Comparison of ENCODE assay signal across 10 mouse cellular contexts in the genomic region with DNA sequence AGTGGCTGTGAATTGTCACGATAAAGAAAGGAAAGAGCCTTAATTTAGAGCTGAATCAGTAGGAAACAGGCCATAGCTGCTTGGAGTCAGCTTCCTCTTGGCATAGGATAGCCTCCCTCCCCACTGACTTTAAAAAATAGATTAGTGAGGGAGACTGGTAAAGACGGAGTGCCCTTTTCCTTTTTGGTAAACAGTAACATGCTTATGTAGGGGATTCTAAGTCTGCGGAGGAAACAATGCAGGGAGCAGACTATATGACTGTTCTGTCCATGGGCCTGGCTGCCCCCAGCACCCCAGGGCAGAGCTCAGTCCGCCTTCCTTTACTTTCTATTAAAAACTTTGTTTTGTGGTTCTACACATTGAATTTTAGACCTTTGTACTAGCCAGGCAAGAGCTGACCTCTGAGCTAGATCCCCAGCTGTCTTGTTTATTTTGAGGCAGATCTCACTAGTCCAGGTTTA. TPM values are rescaled to one million over a fixed set of nuclear protein-coding genes. Genes with fewer than 3 reads are reported as not detected.
A peak's percentile ranks its signal among the peaks of the same experiment; 100 is the strongest.
DNase-seq lines count a peak whose midpoint lies in the region; ATAC-seq and TF ChIP-seq lines count a peak whose summit lies in the region.
"Had no signal": no experiment of that assay in that cellular context is flagged by ENCODE, and none has a peak within 500 bp of the region (broad histone marks: within the 10 kb centered on the region; RNA-seq: fewer than 3 reads in every experiment).

No protein-coding gene starts in this region.

- ATAC-seq in intestine, embryonic 16.5 days: peak; percentile 49
- peak; percentile 57 for ATAC-seq in liver, embryonic 13.5 days (ENCODE audit: low read depth)
- ATAC-seq in forebrain, embryonic 12.5 days (ENCODE audit: low FRiP score): no peak
- no peak for ATAC-seq in forebrain, postnatal 0 days
- ATAC-seq: forebrain, embryonic 16.5 days had no signal

- DNase-seq in heart, adult 8-10 months (ENCODE audit: low spot score): peak; percentile 48
- no peak for DNase-seq in heart, postnatal 4 days
- no peak for DNase-seq in liver, embryonic 13.5 days
- DNase-seq in ovary, postnatal 36 days (ENCODE audit: low spot score): no peak
- no peak for DNase-seq in forebrain, postnatal 0 days

- TF ChIP-seq POLR2A in bone marrow macrophage, adult 2 months (IDR thresholded peaks at IDR 0.05; ENCODE audit: borderline replicate concordance, low read depth, low read length): no peak

- H3K27ac ChIP-seq in bone marrow macrophage, adult 2 months (ENCODE audit: insufficient read depth, low read depth, low read length): peak overlapping the region; percentile 91
- peak overlapping the region; percentile 55; the same call in 1 of the 2 replicates for H3K27ac ChIP-seq in intestine, embryonic 16.5 days (ENCODE audit: low read length)
- H3K27ac ChIP-seq in liver, embryonic 13.5 days: peak overlapping the region; percentile 66
- no peak overlapping the region for H3K27ac ChIP-seq in forebrain, embryonic 12.5 days
- no peak overlapping the region for H3K27ac ChIP-seq in forebrain, postnatal 0 days (ENCODE audit: low read depth, low read length)
- H3K27ac ChIP-seq: hindbrain, embryonic 15.5 days had no signal

- no peaks in the 10 kb centered on the region for H3K9me3 ChIP-seq in intestine, embryonic 16.5 days (ENCODE audit: control insufficient read depth, low read length)
- no peaks in the 10 kb centered on the region for H3K9me3 ChIP-seq in liver, embryonic 13.5 days (replicated peaks)
- H3K9me3 ChIP-seq in forebrain, embryonic 12.5 days: no peaks in the 10 kb centered on the region
- no peaks in the 10 kb centered on the region for H3K9me3 ChIP-seq in forebrain, postnatal 0 days (ENCODE audit: low read length)
- H3K9me3 ChIP-seq: hindbrain, embryonic 15.5 days had no signal

- H3K4me3 ChIP-seq in bone marrow macrophage, adult 2 months (ENCODE audit: insufficient read depth, low read length): no peak overlapping the region
- no peak overlapping the region for H3K4me3 ChIP-seq in intestine, embryonic 16.5 days (ENCODE audit: low read length)
- no peak overlapping the region for H3K4me3 ChIP-seq in liver, embryonic 13.5 days (replicated peaks)
- H3K4me3 ChIP-seq in forebrain, embryonic 12.5 days (replicated peaks): no peak overlapping the region
- no peak overlapping the region for H3K4me3 ChIP-seq in forebrain, postnatal 0 days (ENCODE audit: low read depth, low read length)
- H3K4me3 ChIP-seq: hindbrain, embryonic 15.5 days had no signal

- H3K4me2 ChIP-seq in intestine, embryonic 16.5 days (ENCODE audit: low read depth, low read length): no peak overlapping the region
- no peak overlapping the region for H3K4me2 ChIP-seq in liver, embryonic 13.5 days
- H3K4me2 ChIP-seq in forebrain, embryonic 12.5 days: no peak overlapping the region
- no peak overlapping the region for H3K4me2 ChIP-seq in forebrain, postnatal 0 days (ENCODE audit: low read depth)
- H3K4me2 ChIP-seq: hindbrain, embryonic 15.5 days had no signal

- 0 out of 2 replicates have a peak, but pooled peaks cover under 1% of the 10 kb centered on the region for H3K36me3 ChIP-seq in intestine, embryonic 16.5 days (ENCODE audit: control insufficient read depth, insufficient read depth, low read length)
- peaks cover 11% of the 10 kb centered on the region; the same call in 1 of the 2 replicates for H3K36me3 ChIP-seq in liver, embryonic 13.5 days
- peaks cover 87% of the 10 kb centered on the region for H3K36me3 ChIP-seq in forebrain, embryonic 12.5 days (replicated peaks)
- H3K36me3 ChIP-seq in forebrain, postnatal 0 days (ENCODE audit: insufficient read depth): peaks cover 27% of the 10 kb centered on the region

- no peak for TF ChIP-seq CTCF in bone marrow macrophage, adult 2 months (IDR thresholded peaks at IDR 0.05; ENCODE audit: low read depth, low read length)
- no peak for TF ChIP-seq CTCF in forebrain, postnatal 0 days (IDR thresholded peaks at IDR 0.05; ENCODE audit: low read depth)

- H3K4me1 ChIP-seq in bone marrow macrophage, adult 2 months (ENCODE audit: control insufficient read depth, insufficient read depth, low read length): peaks cover 67% of the 10 kb centered on the region
- H3K4me1 ChIP-seq in intestine, embryonic 16.5 days (ENCODE audit: control insufficient read depth, insufficient read depth, low read length): peaks cover 4% of the 10 kb centered on the region; the same call in 1 of the 2 replicates
- peaks cover 47% of the 10 kb centered on the region for H3K4me1 ChIP-seq in liver, embryonic 13.5 days (replicated peaks)
- no peaks in the 10 kb centered on the region for H3K4me1 ChIP-seq in forebrain, embryonic 12.5 days
- no peaks in the 10 kb centered on the region for H3K4me1 ChIP-seq in forebrain, postnatal 0 days (ENCODE audit: insufficient read depth)
- H3K4me1 ChIP-seq: hindbrain, embryonic 15.5 days had no signal

- no peaks in the 10 kb centered on the region for H3K27me3 ChIP-seq in intestine, embryonic 16.5 days (replicated peaks; ENCODE audit: control insufficient read depth, insufficient read depth, low read length)
- no peaks in the 10 kb centered on the region for H3K27me3 ChIP-seq in liver, embryonic 13.5 days
- H3K27me3 ChIP-seq in forebrain, embryonic 12.5 days: no peaks in the 10 kb centered on the region
- H3K27me3 ChIP-seq in forebrain, postnatal 0 days (ENCODE audit: insufficient read depth, low read length): no peaks in the 10 kb centered on the region
- H3K27me3 ChIP-seq: hindbrain, embryonic 15.5 days had no signal

- 83% methylated on average over 4 of the region's 4 CpGs for WGBS in intestine, embryonic 16.5 days
- 38% methylated on average over 4 of the region's 4 CpGs for WGBS in liver, embryonic 13.5 days (ENCODE audit: insufficient replicate concordance)
- 85% methylated on average over 4 of the region's 4 CpGs for WGBS in forebrain, embryonic 12.5 days
- 85% methylated on average over 4 of the region's 4 CpGs for WGBS in forebrain, postnatal 0 days

- no peak overlapping the region for H3K9ac ChIP-seq in intestine, embryonic 16.5 days (ENCODE audit: low read depth, low read length)
- no peak overlapping the region for H3K9ac ChIP-seq in liver, embryonic 13.5 days
- H3K9ac ChIP-seq in forebrain, embryonic 12.5 days: no peak overlapping the region
- H3K9ac ChIP-seq in forebrain, postnatal 0 days: no peak overlapping the region
- H3K9ac ChIP-seq: hindbrain, embryonic 15.5 days had no signal

RNA-seq across cellular contexts. Expression of a gene that starts 56.4 kb away (rescaled TPM):
- 10 to 100 TPM; 18.2 to 30.9 (median 21.1) TPM for total RNA-seq in heart, adult 8-10 months (2022)
- total RNA-seq in heart, postnatal 4 days (2021): 10 to 100 TPM; 40.6 to 44.4 TPM
- 371 and 386 TPM in 2 replicates for polyA plus RNA-seq in bone marrow macrophage, adult 2 months (2012; ENCODE audit: insufficient read depth, insufficient read length, missing spikeins)
- polyA plus RNA-seq in intestine, embryonic 16.5 days (2015; fragmentation: Nextera tagmentation; extraction: Ambion mirVana): 55.5 and 62.2 TPM in 2 replicates
- polyA plus RNA-seq in liver, embryonic 13.5 days (2015; fragmentation: Nextera tagmentation; extraction: Ambion mirVana): 20.2 and 25.1 TPM in 2 replicates
- 118 and 136 TPM in 2 replicates for polyA plus RNA-seq in forebrain, embryonic 12.5 days (2016; fragmentation: Nextera tagmentation; extraction: Ambion mirVana)
- 63.9 and 79.9 TPM in 2 replicates for total RNA-seq in forebrain, postnatal 0 days (2014; rRNA removed)
- polyA plus RNA-seq in forebrain, postnatal 0 days (2015; fragmentation: Nextera tagmentation; extraction: Ambion mirVana): 39.1 and 48.9 TPM in 2 replicates

RNA-seq across cellular contexts. Expression of a gene that starts 58.4 kb away (rescaled TPM):
- 1 to 10 TPM; 2.5 TPM for total RNA-seq in heart, adult 8-10 months (2022)
- 1 to 10 TPM; 4.0 to 4.1 TPM for total RNA-seq in heart, postnatal 4 days (2021)
- polyA plus RNA-seq in bone marrow macrophage, adult 2 months (2012; ENCODE audit: insufficient read depth, insufficient read length, missing spikeins): 67.6 and 70.8 TPM in 2 replicates
- 12.1 and 13.0 TPM in 2 replicates for polyA plus RNA-seq in intestine, embryonic 16.5 days (2015; fragmentation: Nextera tagmentation; extraction: Ambion mirVana)
- 3.9 and 5.5 TPM in 2 replicates for polyA plus RNA-seq in liver, embryonic 13.5 days (2015; fragmentation: Nextera tagmentation; extraction: Ambion mirVana)
- polyA plus RNA-seq in forebrain, embryonic 12.5 days (2016; fragmentation: Nextera tagmentation; extraction: Ambion mirVana): 11.8 and 14.2 TPM in 2 replicates
- total RNA-seq in forebrain, postnatal 0 days (2014; rRNA removed): 2.2 and 2.6 TPM in 2 replicates
- polyA plus RNA-seq in forebrain, postnatal 0 days (2015; fragmentation: Nextera tagmentation; extraction: Ambion mirVana): 1.5 and 1.8 TPM in 2 replicates

Comparison
In these comparisons a context has a peak if more than half of its experiments do, and no peak if none do; other contexts are left out.
1. H3K27ac ChIP-seq: peak in bone marrow macrophage, adult 2 months (single experiment), intestine, embryonic 16.5 days (single experiment) and liver, embryonic 13.5 days (single experiment); none in forebrain, embryonic 12.5 days (single experiment) and forebrain, postnatal 0 days (single experiment).
2. ATAC-seq: peak in intestine, embryonic 16.5 days (single experiment) and liver, embryonic 13.5 days (single experiment); none in forebrain, embryonic 12.5 days (single experiment) and forebrain, postnatal 0 days (single experiment).